Mouse (Mus musculus) ES-Bruce4 (cell line): Measurements from ENCODE around the gene B9d1. TPM values are rescaled to one million over a fixed set of nuclear protein-coding genes. Genes with fewer than 3 reads are reported as not detected.

Source experiments
- H3K27ac ChIP-seq: 2 replicates; pipeline ENCODE4 v1.5.1; 2012; ENCODE audit warnings: low read length, inconsistent platforms; ENCODE audit not compliant: insufficient read depth
- H3K27me3 ChIP-seq: 2 replicates; pipeline ENCODE4 v1.6.1; 2012; ENCODE audit warnings: mild to moderate bottlenecking, low read length, inconsistent platforms; ENCODE audit not compliant: control insufficient read depth, poor library complexity, insufficient read depth, severe bottlenecking
- H3K36me3 ChIP-seq: 2 replicates; pipeline ENCODE4 v1.6.1; 2012; ENCODE audit warnings: inconsistent platforms, mild to moderate bottlenecking, low read length, moderate library complexity; ENCODE audit not compliant: control insufficient read depth, poor library complexity, insufficient read depth, severe bottlenecking
- H3K4me1 ChIP-seq: one replicate; pipeline ENCODE4 v1.8.1; 2011; ENCODE audit warnings: low read length; ENCODE audit not compliant: control insufficient read depth, insufficient read depth
- H3K4me3 ChIP-seq: 2 replicates; pipeline ENCODE4 v1.5.1; 2011; ENCODE audit warnings: low read depth, mild to moderate bottlenecking, low read length
- H3K9ac ChIP-seq: 2 replicates; pipeline ENCODE4 v1.6.1; 2012; ENCODE audit warnings: low read depth, mild to moderate bottlenecking, inconsistent platforms; ENCODE audit not compliant: poor library complexity, severe bottlenecking
- H3K9me3 ChIP-seq: replicated peaks from 2 replicates; pipeline ENCODE4 v1.6.1; 2012; ENCODE audit warnings: mild to moderate bottlenecking, low read length, inconsistent platforms; ENCODE audit not compliant: control insufficient read depth, poor library complexity, insufficient read depth, severe bottlenecking
- CTCF ChIP-seq: IDR thresholded peaks from one replicate; pipeline ENCODE4 v1.8.1; 2011; ENCODE audit warnings: low read depth, low read length
- EP300 ChIP-seq: IDR thresholded peaks from 2 replicates; pipeline ENCODE4 v1.6.1; 2011; ENCODE audit warnings: low read depth, low read length; ENCODE audit not compliant: insufficient read depth
- POLR2A ChIP-seq: IDR thresholded peaks from one replicate; pipeline ENCODE4 v1.8.1; 2011; ENCODE audit warnings: low read length; ENCODE audit not compliant: insufficient read depth
- polyA plus RNA-seq: library from polyadenylated mRNA; stranded (reverse); fragments of >200 nt; gene quantifications from 2 replicates; pipeline ENCODE4 v1.2.4, GENCODE M21; 2011; ENCODE audit warnings: low read depth; ENCODE audit not compliant: missing spikeins, insufficient read depth, insufficient read length

B9d1 gene
- polyA plus RNA-seq, 1 experiment, result 18.7 TPM

GRCm38 (mm10) chr11:61483226-61483845, 21.6 kb upstream of the B9d1 start:
- Histone ChIP-seq H3K4me3 (no peak overlapping the region), H3K36me3 (no peaks in the 10 kb centered on the region), H3K27ac (no peak overlapping the region), H3K4me1 (peaks cover 2% of the 10 kb centered on the region), H3K27me3 (no peaks in the 10 kb centered on the region), H3K9me3 (no peaks in the 10 kb centered on the region), H3K9ac (no peak overlapping the region)
- TF ChIP-seq CTCF (no peak), POLR2A (no peak), EP300 (no peak)

GRCm38 (mm10) chr11:61484256-61484612, 20.7 kb upstream of the B9d1 start:
- TF ChIP-seq EP300 (no peak), POLR2A (no peak), CTCF (no peak)
- peaks cover 2% of the 10 kb centered on the region for H3K4me1 ChIP-seq
- no peaks in the 10 kb centered on the region for H3K27me3 ChIP-seq

GRCm38 (mm10) chr11:61484613-61485540, 20.1 kb upstream of the B9d1 start, which contains the start of gene Mfap4:
Mfap4 (plus strand) TSS chr11:61485431.
- peak within 1 kb of the TSS; percentile 11; the same call in 1 of the 2 replicates for H3K4me3 ChIP-seq
- peaks cover 15% of the 10 kb centered on the region for H3K36me3 ChIP-seq
- no peak for TF ChIP-seq CTCF
- 0 out of 2 replicates have a peak, but pooled peaks have one; percentile 19 for TF ChIP-seq EP300
- peak within 1 kb of the TSS; percentile 5 for H3K9ac ChIP-seq
- peaks cover 2% of the 10 kb centered on the region for H3K4me1 ChIP-seq
- H3K27ac ChIP-seq, result no peak within 1 kb of the TSS
- H3K9me3 ChIP-seq, result no peaks in the 10 kb centered on the region
- no peaks in the 10 kb centered on the region for H3K27me3 ChIP-seq

More at GRCm38 (mm10) chr11:61484256-61484612, 20.7 kb upstream of the B9d1 start:
- Histone ChIP-seq H3K4me3 (peak overlapping the region; percentile 11; the same call in 1 of the 2 replicates), H3K9me3 (no peaks in the 10 kb centered on the region), H3K27ac (no peak overlapping the region), H3K9ac (peak overlapping the region; percentile 5), H3K36me3 (peaks cover 9% of the 10 kb centered on the region)

- peaks cover 2% of the 10 kb centered on the region for H3K4me1 ChIP-seq
- no peak overlapping the region for H3K4me3 ChIP-seq
- H3K27ac ChIP-seq, result no peak overlapping the region
- H3K9me3 ChIP-seq, result no peaks in the 10 kb centered on the region
- H3K36me3 ChIP-seq, result peaks cover 22% of the 10 kb centered on the region
- H3K27me3 ChIP-seq, result no peaks in the 10 kb centered on the region
- TF ChIP-seq EP300 (no peak), POLR2A (no peak), CTCF (no peak)
- peak overlapping the region; percentile 5 for H3K9ac ChIP-seq
These were observed 19.1 kb upstream of the B9d1 start for GRCm38 (mm10) chr11:61485541-61486457.

- Histone ChIP-seq H3K4me1 (peaks cover 2% of the 10 kb centered on the region), H3K27ac (no peak overlapping the region), H3K27me3 (no peaks in the 10 kb centered on the region), H3K36me3 (peaks cover 28% of the 10 kb centered on the region), H3K4me3 (no peak overlapping the region), H3K9me3 (no peaks in the 10 kb centered on the region), H3K9ac (no peak overlapping the region)
- TF ChIP-seq POLR2A, result no peak
- TF ChIP-seq CTCF, result no peak
- TF ChIP-seq EP300, result no peak
These were observed 18.3 kb upstream of the B9d1 start for GRCm38 (mm10) chr11:61486458-61487219.
